In the genomic region with DNA sequence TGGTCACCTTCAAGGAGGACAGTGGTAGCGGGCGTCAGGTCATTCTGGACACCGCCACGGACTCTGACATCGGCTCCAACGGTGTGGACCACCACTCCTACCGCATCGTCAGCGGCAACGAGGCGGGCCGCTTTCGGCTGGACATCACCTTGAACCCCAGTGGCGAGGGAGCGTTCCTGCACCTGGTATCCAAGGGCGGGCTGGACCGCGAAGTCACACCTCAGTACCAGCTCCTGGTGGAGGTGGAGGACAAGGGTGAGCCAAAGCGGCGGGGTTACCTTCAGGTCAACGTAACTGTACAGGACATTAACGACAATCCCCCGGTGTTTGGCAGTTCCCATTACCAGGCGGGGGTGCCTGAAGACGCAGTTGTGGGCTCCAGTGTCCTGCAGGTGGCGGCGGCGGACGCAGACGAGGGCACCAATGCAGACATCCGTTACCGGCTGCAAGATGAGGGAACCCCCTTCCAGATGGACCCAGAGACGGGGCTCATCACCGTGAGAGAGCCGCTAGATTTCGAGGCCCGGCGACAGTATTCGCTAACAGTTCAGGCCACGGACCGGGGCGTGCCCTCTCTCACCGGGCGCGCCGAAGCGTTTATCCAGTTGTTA, we compare ENCODE assay signal across 8 mouse cellular contexts. TPM values are rescaled to one million over a fixed set of nuclear protein-coding genes. Genes with fewer than 3 reads are reported as not detected.
DNase-seq lines count a peak whose midpoint lies in the region; ATAC-seq and TF ChIP-seq lines count a peak whose summit lies in the region.

No protein-coding gene starts in this region.

- no peaks in the 10 kb centered on the region for H3K9me3 ChIP-seq in intestine, postnatal 0 days (ENCODE audit: control insufficient read depth)
- no peaks in the 10 kb centered on the region for H3K9me3 ChIP-seq in midbrain, postnatal 0 days (ENCODE audit: low read length)

- H3K9ac ChIP-seq in intestine, postnatal 0 days (ENCODE audit: low read depth, low read length): peak overlapping the region; percentile 59; the same call in 1 of the 2 replicates
- peak overlapping the region; percentile 65 for H3K9ac ChIP-seq in midbrain, postnatal 0 days (replicated peaks; ENCODE audit: low read length, poor library complexity, severe bottlenecking)

- H3K4me1 ChIP-seq in intestine, postnatal 0 days (replicated peaks; ENCODE audit: control insufficient read depth, insufficient read depth, low read length): no peaks in the 10 kb centered on the region
- peaks cover 15% of the 10 kb centered on the region; the same call in 1 of the 2 replicates for H3K4me1 ChIP-seq in midbrain, postnatal 0 days (ENCODE audit: insufficient read depth, low read length)

- H3K4me3 ChIP-seq in intestine, postnatal 0 days (ENCODE audit: low read depth, low read length): peak overlapping the region; percentile 60
- H3K4me3 ChIP-seq in midbrain, postnatal 0 days (ENCODE audit: low read depth, low read length): peak overlapping the region; percentile 81

- WGBS in intestine, postnatal 0 days: under 1% methylated on average over 47 of the region's 47 CpGs
- 1% methylated on average over 47 of the region's 47 CpGs for WGBS in midbrain, postnatal 0 days

- no peak for ATAC-seq in intestine, postnatal 0 days
- peak; percentile 22; the same call in 1 of the 2 replicates for ATAC-seq in midbrain, postnatal 0 days (ENCODE audit: low FRiP score)

- no peaks in the 10 kb centered on the region for H3K36me3 ChIP-seq in intestine, postnatal 0 days (ENCODE audit: control insufficient read depth, insufficient read depth)
- no peaks in the 10 kb centered on the region for H3K36me3 ChIP-seq in midbrain, postnatal 0 days (ENCODE audit: insufficient read depth, low read length)

- peaks cover 35% of the 10 kb centered on the region for H3K27me3 ChIP-seq in intestine, postnatal 0 days (replicated peaks; ENCODE audit: control insufficient read depth, insufficient read depth, low read length)
- no peaks in the 10 kb centered on the region for H3K27me3 ChIP-seq in midbrain, postnatal 0 days (ENCODE audit: insufficient read depth, low read length)

- no peak overlapping the region; the same call in 1 of the 2 replicates for H3K27ac ChIP-seq in intestine, postnatal 0 days (ENCODE audit: low read depth, low read length)
- H3K27ac ChIP-seq in midbrain, postnatal 0 days (ENCODE audit: low read depth, low read length): peak overlapping the region; percentile 81

- peak; percentile 67 for TF ChIP-seq CTCF in intestine, postnatal 0 days (IDR thresholded peaks at IDR 0.05; ENCODE audit: low read depth)
- TF ChIP-seq CTCF in midbrain, postnatal 0 days (IDR thresholded peaks at IDR 0.05): peak; percentile 77

- peak overlapping the region; percentile 97 for H3K4me2 ChIP-seq in intestine, postnatal 0 days (replicated peaks; ENCODE audit: low read depth)
- H3K4me2 ChIP-seq in midbrain, postnatal 0 days (ENCODE audit: low read depth, low read length, poor library complexity, severe bottlenecking): peak overlapping the region; percentile 92

- DNase-seq in left cerebral cortex, adult 18-20 months (ENCODE audit: low spot score in 2 of 2): peak; percentile 52 to 68
- DNase-seq in left cerebral cortex, adult 11 months (ENCODE audit: low spot score): no peak
- peak; percentile 65 for DNase-seq in embryo, embryonic 10.5 days (ENCODE audit: low spot score)
- DNase-seq in heart, adult 18-20 months: peak; percentile 54 to 71
- DNase-seq in liver: peak; percentile 38
- DNase-seq in midbrain, postnatal 0 days (ENCODE audit: low spot score): peak; percentile 74
- peak; percentile 50 for DNase-seq in thymus, postnatal 14 days

RNA-seq across cellular contexts. Expression of a gene that starts 0.7 kb away (rescaled TPM):
- total RNA-seq in left cerebral cortex, adult 18-20 months (2021): 10 to 100 TPM in 1 of 2 experiments, 1 to 10 TPM in 1; 9.8 to 10.2 TPM
- total RNA-seq in heart, adult 18-20 months (2021): 1 to 10 TPM; 3.9 to 4.0 TPM
- 2.8 and 3.0 TPM in 2 replicates for polyA plus RNA-seq in intestine, postnatal 0 days (2015; fragmentation: Nextera tagmentation; extraction: Ambion mirVana)
- 79.1 and 91.4 TPM in 2 replicates for total RNA-seq in midbrain, postnatal 0 days (2014; rRNA removed)
- 4.0 and 5.0 TPM in 2 replicates for polyA plus RNA-seq in midbrain, postnatal 0 days (2015; fragmentation: Nextera tagmentation; extraction: Ambion mirVana)
